8 mouse cellular contexts compared by ENCODE assay signal in genomic region chr7:28377190-28378065, GRCm38 (mm10). TPM values are rescaled to one million over a fixed set of nuclear protein-coding genes. Genes with fewer than 3 reads are reported as not detected.
DNase-seq lines count a peak whose midpoint lies in the region; ATAC-seq and TF ChIP-seq lines count a peak whose summit lies in the region.

No protein-coding gene starts in this region.

- 0 out of 2 replicates have a peak overlapping the region, but pooled peaks have one; percentile 22 for H3K27ac ChIP-seq in ES-Bruce4 (ENCODE audit: insufficient read depth, low read length)
- H3K27ac ChIP-seq in kidney, embryonic 16.5 days (ENCODE audit: low read length): peak overlapping the region; percentile 98

- TF ChIP-seq POLR2A in ES-Bruce4 (IDR thresholded peaks at IDR 0.05; ENCODE audit: insufficient read depth, low read length): no peak

- no peak for ATAC-seq in kidney, embryonic 16.5 days (ENCODE audit: low FRiP score, low TSS enrichment)
- no peak for ATAC-seq in activated CD4-positive, CD25-positive, alpha-beta regulatory T cell, adult 4 months

- H3K27me3 ChIP-seq in ES-Bruce4 (ENCODE audit: control insufficient read depth, insufficient read depth, low read length, poor library complexity, severe bottlenecking): no peaks in the 10 kb centered on the region
- H3K27me3 ChIP-seq in kidney, embryonic 16.5 days (ENCODE audit: insufficient read depth, low read length): no peaks in the 10 kb centered on the region

- H3K9ac ChIP-seq in ES-Bruce4 (ENCODE audit: low read depth, poor library complexity, severe bottlenecking): peak overlapping the region; percentile 95
- H3K9ac ChIP-seq in kidney, embryonic 16.5 days (replicated peaks; ENCODE audit: low read length): peak overlapping the region; percentile 84

- H3K9me3 ChIP-seq in ES-Bruce4 (replicated peaks; ENCODE audit: control insufficient read depth, insufficient read depth, low read length, poor library complexity, severe bottlenecking): no peaks in the 10 kb centered on the region
- no peaks in the 10 kb centered on the region for H3K9me3 ChIP-seq in kidney, embryonic 16.5 days (ENCODE audit: low read length)

- peak overlapping the region; percentile 87 for H3K4me3 ChIP-seq in ES-Bruce4 (ENCODE audit: low read depth, low read length)
- peak overlapping the region; percentile 80 for H3K4me3 ChIP-seq in kidney, embryonic 16.5 days (ENCODE audit: low read length)

- peaks cover 4% of the 10 kb centered on the region for H3K4me1 ChIP-seq in ES-Bruce4 (ENCODE audit: control insufficient read depth, insufficient read depth, low read length)
- peaks cover 68% of the 10 kb centered on the region for H3K4me1 ChIP-seq in kidney, embryonic 16.5 days (ENCODE audit: insufficient read depth, low read length)

- H3K36me3 ChIP-seq in ES-Bruce4 (ENCODE audit: control insufficient read depth, insufficient read depth, low read length, poor library complexity, severe bottlenecking): peaks cover 4% of the 10 kb centered on the region
- H3K36me3 ChIP-seq in kidney, embryonic 16.5 days (ENCODE audit: insufficient read depth, low read length): 0 out of 2 replicates have a peak, but pooled peaks cover 7% of the 10 kb centered on the region

- no peak for TF ChIP-seq CTCF in ES-Bruce4 (IDR thresholded peaks at IDR 0.05; ENCODE audit: low read depth, low read length)

- WGBS in kidney, embryonic 16.5 days: 52% methylated on average over 18 of the region's 18 CpGs

- H3K4me2 ChIP-seq in kidney, embryonic 16.5 days (replicated peaks; ENCODE audit: low read depth, low read length): peak overlapping the region; percentile 81

- TF ChIP-seq EP300 in ES-Bruce4 (IDR thresholded peaks at IDR 0.05; ENCODE audit: insufficient read depth, low read depth, low read length): no peak

- peak; percentile 58 to 67 for DNase-seq in B cell, adult 2 months
- peak; percentile 35 to 54 for DNase-seq in heart, adult 9 months (ENCODE audit: low spot score in 2 of 2)
- peak; percentile 44 for DNase-seq in lung, postnatal 36 days
- no peak for DNase-seq in cerebellum, postnatal 14 days
- DNase-seq in retina, embryonic 14.5 days (ENCODE audit: low spot score): no peak

RNA-seq across cellular contexts. Expression of gene Zfp36, which starts 2.6 kb away (rescaled TPM):
- polyA plus RNA-seq in ES-Bruce4 (2011; ENCODE audit: insufficient read depth, insufficient read length, low read depth, missing spikeins): 25.7 and 26.0 TPM in 2 replicates
- polyA plus RNA-seq in kidney, embryonic 16.5 days (2015; fragmentation: Nextera tagmentation; extraction: Ambion mirVana): 16.1 and 18.4 TPM in 2 replicates
- polyA plus RNA-seq in activated CD4-positive, CD25-positive, alpha-beta regulatory T cell, adult 4 months (2017; shearing (Covaris generic)): 100 to 1,000 TPM; 107 to 125 TPM

RNA-seq across cellular contexts. Expression of gene Plekhg2, which starts 5.0 kb away (rescaled TPM):
- polyA plus RNA-seq in ES-Bruce4 (2011; ENCODE audit: insufficient read depth, insufficient read length, low read depth, missing spikeins): 85.5 and 90.1 TPM in 2 replicates
- polyA plus RNA-seq in kidney, embryonic 16.5 days (2015; fragmentation: Nextera tagmentation; extraction: Ambion mirVana): 69.1 and 83.3 TPM in 2 replicates
- 10 to 100 TPM; 61.5 to 70.3 TPM for polyA plus RNA-seq in activated CD4-positive, CD25-positive, alpha-beta regulatory T cell, adult 4 months (2017; shearing (Covaris generic))

RNA-seq across cellular contexts. Expression of gene Med29, which starts 15.1 kb away (rescaled TPM):
- polyA plus RNA-seq in ES-Bruce4 (2011; ENCODE audit: insufficient read depth, insufficient read length, low read depth, missing spikeins): 16.6 and 18.1 TPM in 2 replicates
- 52.9 and 55.9 TPM in 2 replicates for polyA plus RNA-seq in kidney, embryonic 16.5 days (2015; fragmentation: Nextera tagmentation; extraction: Ambion mirVana)
- 10 to 100 TPM; 29.7 to 30.6 TPM for polyA plus RNA-seq in activated CD4-positive, CD25-positive, alpha-beta regulatory T cell, adult 4 months (2017; shearing (Covaris generic))

RNA-seq across cellular contexts. Expression of gene Paf1, which starts 15.3 kb away (rescaled TPM):
- 88.7 and 96.2 TPM in 2 replicates for polyA plus RNA-seq in ES-Bruce4 (2011; ENCODE audit: insufficient read depth, insufficient read length, low read depth, missing spikeins)
- polyA plus RNA-seq in kidney, embryonic 16.5 days (2015; fragmentation: Nextera tagmentation; extraction: Ambion mirVana): 97.4 and 108 TPM in 2 replicates
- 10 to 100 TPM; 49.2 to 65.4 TPM for polyA plus RNA-seq in activated CD4-positive, CD25-positive, alpha-beta regulatory T cell, adult 4 months (2017; shearing (Covaris generic))

RNA-seq across cellular contexts. Expression of gene Rps16, which starts 27.0 kb away (rescaled TPM):
- 1,972 and 2,086 TPM in 2 replicates for polyA plus RNA-seq in ES-Bruce4 (2011; ENCODE audit: insufficient read depth, insufficient read length, low read depth, missing spikeins)
- polyA plus RNA-seq in kidney, embryonic 16.5 days (2015; fragmentation: Nextera tagmentation; extraction: Ambion mirVana): 840 and 918 TPM in 2 replicates
- 1,000 to 10,000 TPM; 1,380 to 1,513 TPM for polyA plus RNA-seq in activated CD4-positive, CD25-positive, alpha-beta regulatory T cell, adult 4 months (2017; shearing (Covaris generic))

Comparison
In these comparisons a context has a peak if more than half of its experiments do, and no peak if none do; other contexts are left out.
1. DNase-seq: peak in B cell, adult 2 months (2 of 2), heart, adult 9 months (2 of 2) and lung, postnatal 36 days (single experiment); none in cerebellum, postnatal 14 days (0 of 2) and retina, embryonic 14.5 days (single experiment).